Mouse (Mus musculus): ENCODE results near the gene 1700061G19Rik. TPM values are rescaled to one million over a fixed set of nuclear protein-coding genes. Genes with fewer than 3 reads are reported as not detected.
A peak's percentile ranks its signal among the peaks of the same experiment; 100 is the strongest.

The 1700061G19Rik gene
- total and polyA plus RNA-seq, 2 experiments from 2014 or later: 0.14 to 0.48 TPM

DNA sequence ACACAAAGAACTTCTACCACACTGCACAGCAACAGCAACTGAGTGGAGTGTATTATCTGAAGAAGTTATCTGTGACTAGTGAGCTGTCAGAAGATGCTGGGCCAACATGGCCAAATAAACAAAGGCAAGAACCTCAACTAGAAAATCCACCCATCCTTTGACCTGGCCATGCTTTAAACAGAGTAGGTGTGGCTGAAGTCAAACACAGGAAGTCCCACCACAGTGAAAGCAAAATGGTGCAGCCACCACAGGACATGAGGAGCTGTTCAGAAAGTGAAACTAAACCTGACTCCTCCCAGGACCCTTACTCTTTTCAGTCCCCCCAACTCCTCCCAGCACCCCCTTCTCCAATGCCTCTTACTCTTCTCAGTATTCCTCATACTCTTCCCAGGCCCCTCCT, 38.2 kb downstream of the 1700061G19Rik start:
- ATAC-seq (no peak), DNase-seq (no peak)
- Histone ChIP-seq H3K27me3 (ENCODE audit: insufficient read depth, low read length) (no peaks in the 10 kb centered on the region), H3K9ac (no peak overlapping the region), H3K27ac (ENCODE audit: low read depth, low read length) (no peak overlapping the region), H3K9me3 (ENCODE audit: low read length) (no peaks in the 10 kb centered on the region), H3K4me1 (ENCODE audit: insufficient read depth) (no peaks in the 10 kb centered on the region), H3K4me3 (ENCODE audit: low read depth, low read length) (no peak overlapping the region), H3K36me3 (ENCODE audit: insufficient read depth) (peaks cover 56% of the 10 kb centered on the region), H3K4me2 (ENCODE audit: low read depth) (no peak overlapping the region)
- TF ChIP-seq CTCF (IDR thresholded peaks at IDR 0.05; ENCODE audit: low read depth): no peak

DNA sequence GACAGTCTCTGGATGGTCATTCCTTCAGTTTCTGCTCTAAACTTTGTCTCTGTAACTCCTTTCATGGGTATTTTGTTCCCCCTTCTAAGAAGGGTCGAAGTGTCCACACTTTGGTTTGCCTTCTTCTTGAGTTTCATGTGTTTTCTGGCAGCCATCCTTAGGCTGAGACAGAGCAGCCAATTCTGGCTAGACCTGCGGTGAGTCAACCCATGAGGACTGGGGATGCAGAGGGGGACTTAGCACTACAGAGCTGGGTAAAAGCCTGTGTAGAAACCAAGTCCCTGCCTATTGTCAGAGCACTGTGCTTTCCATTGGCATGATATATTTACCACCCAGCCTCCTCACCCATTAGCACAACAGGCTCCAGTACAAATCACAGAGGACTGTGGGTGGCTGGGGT, 41.9 kb downstream of the 1700061G19Rik start:
- Histone ChIP-seq H3K27ac (ENCODE audit: low read depth, low read length) (no peak overlapping the region), H3K4me2 (ENCODE audit: low read depth) (no peak overlapping the region), H3K36me3 (ENCODE audit: insufficient read depth) (peaks cover 68% of the 10 kb centered on the region), H3K9me3 (ENCODE audit: low read length) (no peaks in the 10 kb centered on the region), H3K9ac (no peak overlapping the region), H3K4me1 (ENCODE audit: insufficient read depth) (no peaks in the 10 kb centered on the region), H3K4me3 (ENCODE audit: low read depth, low read length) (no peak overlapping the region), H3K27me3 (ENCODE audit: insufficient read depth, low read length) (no peaks in the 10 kb centered on the region)
- TF ChIP-seq CTCF (IDR thresholded peaks at IDR 0.05; ENCODE audit: low read depth): no peak
- WGBS: 88% methylated on average over 2 of the region's 2 CpGs
- DNase-seq: no peak
- ATAC-seq: no peak

DNA sequence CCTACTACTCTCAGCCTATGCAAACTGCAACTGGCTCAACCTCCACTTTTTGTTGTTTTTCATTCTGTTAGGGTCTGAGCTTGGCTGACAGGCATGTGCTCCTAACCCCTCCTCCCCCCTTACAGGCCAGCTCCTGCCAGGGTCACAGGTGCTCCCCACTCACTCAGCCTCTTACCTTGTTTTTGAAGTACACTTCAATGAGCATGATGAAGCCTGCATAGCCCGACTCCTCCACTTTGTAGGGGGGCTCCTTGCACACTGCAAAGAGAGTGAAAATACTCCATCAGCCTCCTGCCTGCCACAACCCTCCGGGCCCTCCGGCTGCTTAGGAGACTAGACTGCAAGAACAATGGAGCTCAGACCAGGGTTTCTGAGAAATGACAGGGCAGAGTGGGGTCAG, 44.4 kb downstream of the 1700061G19Rik start:
- DNase-seq (no peak), ATAC-seq (no peak)
- Histone ChIP-seq H3K9me3 (ENCODE audit: low read length) (no peaks in the 10 kb centered on the region), H3K4me2 (ENCODE audit: low read depth) (no peak overlapping the region), H3K27ac (ENCODE audit: low read depth, low read length) (no peak overlapping the region), H3K27me3 (ENCODE audit: insufficient read depth, low read length) (no peaks in the 10 kb centered on the region), H3K4me3 (ENCODE audit: low read depth, low read length) (no peak overlapping the region), H3K4me1 (ENCODE audit: insufficient read depth) (no peaks in the 10 kb centered on the region), H3K36me3 (ENCODE audit: insufficient read depth) (peaks cover 65% of the 10 kb centered on the region), H3K9ac (no peak overlapping the region)
- TF ChIP-seq CTCF (IDR thresholded peaks at IDR 0.05; ENCODE audit: low read depth): no peak
- 79% methylated on average over 3 of the region's 3 CpGs for WGBS

DNA sequence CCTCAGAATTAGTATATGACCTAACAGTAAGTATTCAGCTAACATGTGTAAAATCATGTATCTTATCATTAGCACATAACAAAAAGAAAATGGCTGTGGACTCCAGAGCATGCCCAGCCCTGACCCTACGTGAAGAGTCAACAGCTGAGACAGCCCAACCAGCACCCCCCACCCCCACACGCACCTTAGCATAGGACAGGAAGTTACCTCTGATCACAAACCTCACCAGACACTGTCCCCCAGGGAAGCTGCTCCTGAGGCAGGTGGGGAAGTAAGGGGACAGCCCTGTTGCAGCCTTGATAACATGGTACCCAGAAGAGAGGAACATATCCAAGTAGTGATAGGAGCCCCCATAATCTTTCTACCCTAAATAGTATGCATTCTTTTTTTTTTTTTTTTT, 50.7 kb downstream of the 1700061G19Rik start:
- no peak overlapping the region for H3K9ac ChIP-seq
- DNase-seq (no peak), ATAC-seq (no peak)
- no peak for TF ChIP-seq CTCF (IDR thresholded peaks at IDR 0.05; ENCODE audit: low read depth)
- no peaks in the 10 kb centered on the region for H3K4me1 ChIP-seq (ENCODE audit: insufficient read depth)
- H3K36me3 ChIP-seq (ENCODE audit: insufficient read depth): peaks cover 21% of the 10 kb centered on the region
- H3K4me2 ChIP-seq (ENCODE audit: low read depth): no peak overlapping the region
- H3K4me3 ChIP-seq (ENCODE audit: low read depth, low read length): no peak overlapping the region
- WGBS: 96% methylated on average over 2 of the region's 2 CpGs
- no peaks in the 10 kb centered on the region for H3K27me3 ChIP-seq (ENCODE audit: insufficient read depth, low read length)
- no peaks in the 10 kb centered on the region for H3K9me3 ChIP-seq (ENCODE audit: low read length)
- no peak overlapping the region for H3K27ac ChIP-seq (ENCODE audit: low read depth, low read length)

DNA sequence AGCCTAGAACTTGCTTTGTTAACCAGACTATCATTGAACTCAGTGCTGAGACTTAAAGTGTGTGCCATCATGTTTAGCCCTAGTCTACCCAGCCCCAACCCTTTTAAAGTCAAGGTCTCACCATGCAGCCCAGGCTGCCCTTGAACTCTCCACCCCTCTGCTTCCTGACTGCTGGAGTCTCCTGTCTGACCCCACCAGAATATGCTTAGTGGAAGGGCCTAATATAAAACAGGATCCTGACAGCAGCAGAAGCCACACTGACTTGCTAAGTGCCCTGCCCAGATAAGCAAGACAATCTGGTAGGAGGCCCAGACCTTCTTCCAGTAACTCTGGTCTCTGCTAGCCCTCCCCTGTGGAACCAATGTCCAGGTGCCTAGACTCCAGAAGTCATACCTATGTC, 53.8 kb downstream of the 1700061G19Rik start:
- Histone ChIP-seq H3K4me2 (ENCODE audit: low read depth) (no peak overlapping the region), H3K4me3 (ENCODE audit: low read depth, low read length) (no peak overlapping the region), H3K36me3 (ENCODE audit: insufficient read depth) (0 out of 2 replicates have a peak, but pooled peaks cover 5% of the 10 kb centered on the region), H3K9ac (no peak overlapping the region), H3K4me1 (ENCODE audit: insufficient read depth) (peaks cover 14% of the 10 kb centered on the region), H3K27ac (ENCODE audit: low read depth, low read length) (no peak overlapping the region), H3K27me3 (ENCODE audit: insufficient read depth, low read length) (no peaks in the 10 kb centered on the region), H3K9me3 (ENCODE audit: low read length) (no peaks in the 10 kb centered on the region)
- no peak for ATAC-seq
- no peak for DNase-seq
- no peak for TF ChIP-seq CTCF (IDR thresholded peaks at IDR 0.05; ENCODE audit: low read depth)

DNA sequence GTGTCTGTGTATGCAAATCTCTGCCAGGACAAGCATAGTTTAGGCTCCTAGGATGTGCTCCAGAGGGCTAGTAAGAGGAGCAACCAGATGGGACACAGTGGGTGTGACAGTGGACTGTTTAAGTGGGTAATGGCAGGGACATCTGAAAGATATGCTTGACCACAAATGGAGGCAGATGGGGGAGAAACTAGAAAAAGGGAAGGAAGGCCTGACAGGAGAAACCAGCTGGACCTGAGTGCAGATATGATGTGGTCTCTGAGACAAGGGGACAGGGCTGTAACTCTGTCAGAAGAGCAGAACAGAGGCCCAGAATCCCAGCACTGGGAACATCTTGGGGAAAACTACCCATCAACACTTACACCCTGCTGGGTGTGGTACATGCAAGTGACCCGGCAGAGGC, 54.3 kb downstream of the 1700061G19Rik start:
- no peak overlapping the region for H3K27ac ChIP-seq (ENCODE audit: low read depth, low read length)
- no peak overlapping the region for H3K4me2 ChIP-seq (ENCODE audit: low read depth)
- no peaks in the 10 kb centered on the region for H3K27me3 ChIP-seq (ENCODE audit: insufficient read depth, low read length)
- peaks cover 18% of the 10 kb centered on the region for H3K4me1 ChIP-seq (ENCODE audit: insufficient read depth)
- no peak overlapping the region for H3K4me3 ChIP-seq (ENCODE audit: low read depth, low read length)
- no peak for ATAC-seq
- H3K9ac ChIP-seq: no peak overlapping the region
- no peak for DNase-seq
- H3K9me3 ChIP-seq (ENCODE audit: low read length): no peaks in the 10 kb centered on the region
- 0 out of 2 replicates have a peak, but pooled peaks cover 5% of the 10 kb centered on the region for H3K36me3 ChIP-seq (ENCODE audit: insufficient read depth)
- WGBS: 80% methylated on average over 1 of the region's 1 CpGs
- TF ChIP-seq CTCF (IDR thresholded peaks at IDR 0.05; ENCODE audit: low read depth): no peak

DNA sequence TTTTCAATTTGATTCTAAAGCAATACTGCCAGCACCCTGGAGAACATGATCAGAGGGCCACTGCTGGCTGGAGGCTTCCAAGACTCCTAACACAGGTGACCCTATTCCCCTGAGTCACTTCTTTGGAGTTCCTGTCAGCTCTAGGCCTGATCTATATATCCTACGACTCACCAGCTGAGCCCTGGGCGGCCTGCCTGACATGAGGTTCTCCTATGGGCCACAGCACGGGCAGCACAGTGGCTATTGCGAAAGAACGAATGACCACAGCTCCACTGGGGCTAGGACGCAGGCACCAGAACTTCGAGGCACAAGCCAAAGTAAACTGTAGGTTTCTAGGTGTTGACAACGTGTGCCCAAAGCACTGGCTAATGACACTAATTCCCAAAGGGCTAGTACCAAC, 54.7 kb downstream of the 1700061G19Rik start:
- 0 out of 2 replicates have a peak, but pooled peaks cover under 1% of the 10 kb centered on the region for H3K36me3 ChIP-seq (ENCODE audit: insufficient read depth)
- no peak for DNase-seq

DNA sequence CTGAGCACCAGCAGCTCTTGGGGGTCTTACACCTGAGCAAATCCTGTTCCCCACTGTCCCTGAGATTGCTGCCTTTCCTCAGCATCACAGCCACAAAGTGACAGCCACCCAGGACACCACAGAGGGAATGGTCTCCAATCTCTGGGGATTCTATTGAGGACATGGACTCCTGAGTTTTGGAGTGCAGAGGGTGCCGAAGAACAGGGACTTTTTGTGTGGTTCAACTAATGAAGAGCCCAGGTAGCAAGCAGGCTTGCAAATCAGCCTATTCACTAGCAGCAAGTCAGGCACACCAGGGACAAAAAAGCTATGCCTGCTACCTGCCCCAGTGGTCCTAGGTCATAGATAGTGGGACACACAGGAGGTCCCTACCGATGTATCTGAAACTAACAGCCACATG, 58.1 kb downstream of the 1700061G19Rik start:
- peak overlapping the region; percentile 23; the same call in 1 of the 2 replicates for H3K9ac ChIP-seq
- peaks cover 18% of the 10 kb centered on the region for H3K4me1 ChIP-seq (ENCODE audit: insufficient read depth)
- 92% methylated on average over 2 of the region's 2 CpGs for WGBS
- H3K4me3 ChIP-seq (ENCODE audit: low read depth, low read length): no peak overlapping the region
- H3K27ac ChIP-seq (ENCODE audit: low read depth, low read length): no peak overlapping the region
- TF ChIP-seq CTCF (IDR thresholded peaks at IDR 0.05; ENCODE audit: low read depth): no peak
- no peaks in the 10 kb centered on the region for H3K27me3 ChIP-seq (ENCODE audit: insufficient read depth, low read length)
- DNase-seq (no peak), ATAC-seq (no peak)
- H3K9me3 ChIP-seq (ENCODE audit: low read length): no peaks in the 10 kb centered on the region
- H3K4me2 ChIP-seq (ENCODE audit: low read depth): peak overlapping the region; percentile 89
- no peaks in the 10 kb centered on the region for H3K36me3 ChIP-seq (ENCODE audit: insufficient read depth)

More for the DNA sequence above, 54.7 kb downstream of the 1700061G19Rik start:
- Histone ChIP-seq H3K27me3 (ENCODE audit: insufficient read depth, low read length) (no peaks in the 10 kb centered on the region), H3K4me2 (ENCODE audit: low read depth) (no peak overlapping the region), H3K4me3 (ENCODE audit: low read depth, low read length) (no peak overlapping the region), H3K9me3 (ENCODE audit: low read length) (no peaks in the 10 kb centered on the region), H3K9ac (no peak overlapping the region), H3K27ac (ENCODE audit: low read depth, low read length) (no peak overlapping the region), H3K4me1 (ENCODE audit: insufficient read depth) (peaks cover 18% of the 10 kb centered on the region)
- no peak for ATAC-seq
- WGBS: 89% methylated on average over 8 of the region's 8 CpGs
- TF ChIP-seq CTCF (IDR thresholded peaks at IDR 0.05; ENCODE audit: low read depth): no peak
